Comparison of ENCODE assay signal across 8 mouse cellular contexts in genomic region chr6:145120787-145121589, GRCm38 (mm10). TPM values are rescaled to one million over a fixed set of nuclear protein-coding genes. Genes with fewer than 3 reads are reported as not detected.
DNase-seq lines count a peak whose midpoint lies in the region; ATAC-seq and TF ChIP-seq lines count a peak whose summit lies in the region.

No protein-coding gene starts in this region.

- no peak for TF ChIP-seq CTCF in spleen, adult 2 months (IDR thresholded peaks at IDR 0.05; ENCODE audit: extremely low read depth, insufficient read depth, insufficient read length, insufficient replicate concordance)
- TF ChIP-seq CTCF in small intestine, adult 2 months (IDR thresholded peaks at IDR 0.05; ENCODE audit: extremely low read depth, insufficient read length, insufficient replicate concordance, low read depth, low read length): no peak

- peak overlapping the region; percentile 95 for H3K27ac ChIP-seq in spleen, adult 2 months (ENCODE audit: insufficient read depth, low read length)
- H3K27ac ChIP-seq in small intestine, adult 2 months (ENCODE audit: insufficient read depth, low read depth, low read length): peak overlapping the region; percentile 73

- peak; percentile 35 for ATAC-seq in hematopoietic stem cell, adult 5-6 weeks (replicated peaks in 1 of 2; ENCODE audit: insufficient read depth in 1 of 2, low FRiP score in 2 of 2, low TSS enrichment in 1 of 2, low read depth in 1 of 2, poor library complexity in 2 of 2, severe bottlenecking in 2 of 2)

- WGBS in spleen, adult 2 months: 3% methylated on average over 18 of the region's 18 CpGs
- 44% methylated on average over 18 of the region's 18 CpGs for WGBS in small intestine, adult 2 months

- peak overlapping the region; percentile 80 for H3K4me3 ChIP-seq in spleen, adult 2 months (ENCODE audit: extremely low read depth, insufficient read depth, insufficient read length)
- H3K4me3 ChIP-seq in small intestine, adult 2 months (ENCODE audit: low read depth, low read length): peak overlapping the region; percentile 58

- peaks cover 2% of the 10 kb centered on the region for H3K36me3 ChIP-seq in spleen, adult 2 months (ENCODE audit: control insufficient read depth, insufficient read depth, low read length)
- H3K36me3 ChIP-seq in small intestine, adult 2 months (ENCODE audit: control insufficient read depth, insufficient read depth, low read length): no peaks in the 10 kb centered on the region

- DNase-seq in adrenal gland, adult 8-10 months: peak; percentile 26
- DNase-seq in adrenal gland, postnatal 4 days (ENCODE audit: low spot score in 2 of 2): no peak
- DNase-seq in spleen, adult 2 months (ENCODE audit: low read depth in 1 of 2, low spot score in 2 of 2): peak in 1 of 2 experiments; percentile 36
- no peak for DNase-seq in spleen, postnatal 4 days (ENCODE audit: low spot score in 2 of 2)
- DNase-seq in Muller cell, postnatal 12 days (ENCODE audit: inconsistent ontology term): no peak
- no peak for DNase-seq in MN1 (ENCODE audit: low spot score)

- TF ChIP-seq POLR2A in spleen, adult 2 months (IDR thresholded peaks at IDR 0.05; ENCODE audit: low read depth, low read length): no peak; the same call in 1 of the 2 replicates
- TF ChIP-seq POLR2A in small intestine, adult 2 months (IDR thresholded peaks at IDR 0.05; ENCODE audit: low read depth, low read length): no peak

- no peaks in the 10 kb centered on the region for H3K27me3 ChIP-seq in spleen, adult 2 months (ENCODE audit: control insufficient read depth, insufficient read depth, low read length)
- no peaks in the 10 kb centered on the region for H3K27me3 ChIP-seq in small intestine, adult 2 months (ENCODE audit: control insufficient read depth, insufficient read depth, low read length)

- H3K4me1 ChIP-seq in spleen, adult 2 months (ENCODE audit: control insufficient read depth, insufficient read depth, insufficient read length): peaks cover 11% of the 10 kb centered on the region
- H3K4me1 ChIP-seq in small intestine, adult 2 months (ENCODE audit: control insufficient read depth, insufficient read depth, insufficient read length, low read length): peaks cover 2% of the 10 kb centered on the region

RNA-seq across cellular contexts. Expression of gene Lrmp, which starts 5.5 kb away (rescaled TPM):
- total RNA-seq in adrenal gland, adult 8-10 months (2022): 1 to 10 TPM; 1.9 to 4.8 (median 4.3) TPM
- 1 to 10 TPM; 5.2 to 5.9 TPM for total RNA-seq in adrenal gland, postnatal 4 days (2021)
- 120 and 145 TPM in 2 replicates for polyA plus RNA-seq in spleen, adult 2 months (2012; rRNA removed)
- total RNA-seq in hematopoietic stem cell, adult 5-6 weeks (2017): 102 and 122 TPM in 2 replicates
- polyA plus RNA-seq in small intestine, adult 2 months (2012; rRNA removed): 11.2 and 17.7 TPM in 2 replicates

RNA-seq across cellular contexts. Expression of gene Bcat1, which starts 45.0 kb away (rescaled TPM):
- total RNA-seq in adrenal gland, adult 8-10 months (2022): 10 to 100 TPM; 24.6 to 48.2 (median 32.4) TPM
- total RNA-seq in adrenal gland, postnatal 4 days (2021): 10 to 100 TPM in 1 of 2 experiments, 1 to 10 TPM in 1; 8.9 to 10.4 TPM
- 0.32 and 0.33 TPM in 2 replicates for polyA plus RNA-seq in spleen, adult 2 months (2012; rRNA removed)
- total RNA-seq in hematopoietic stem cell, adult 5-6 weeks (2017): 0.79 TPM in 1 of 2 replicates, not detected in the other
- polyA plus RNA-seq in small intestine, adult 2 months (2012; rRNA removed): 0.13 and 0.22 TPM in 2 replicates

Comparison
In these comparisons a context has a peak if more than half of its experiments do, and no peak if none do; other contexts are left out.
1. RNA of gene Lrmp, which starts 5.5 kb away (total RNA-seq): 102 to 122 TPM in hematopoietic stem cell, adult 5-6 weeks; 5.2 to 5.9 TPM in adrenal gland, postnatal 4 days and 1.9 to 4.8 TPM in adrenal gland, adult 8-10 months; every median in the first group is over 10 times any median in the second.